Mouse (Mus musculus) gastrocnemius, postnatal 25 days (tissue): ENCODE data around the gene Fance. TPM values are rescaled to one million over a fixed set of nuclear protein-coding genes. Genes with fewer than 3 reads are reported as not detected.
"Not testable (repeated sequence)": the region's sequence is repeated elsewhere in the genome, so short reads cannot be mapped to it uniquely, and the experiment has no call there.

Experiments used
- DNase-seq: peaks from one replicate; pipeline ENCODE4 v3.0.0; 2022
- total RNA-seq, 2 experiments: library from RNA; stranded (reverse); gene quantifications; 1 replicate in 1 of 2; 2 replicates in 1 of 2; pipeline ENCODE4 v1.2.3; 2021

Fance gene
- total RNA-seq, 2 experiments from 2014 or later: 9.2 to 11.6 TPM

DNA sequence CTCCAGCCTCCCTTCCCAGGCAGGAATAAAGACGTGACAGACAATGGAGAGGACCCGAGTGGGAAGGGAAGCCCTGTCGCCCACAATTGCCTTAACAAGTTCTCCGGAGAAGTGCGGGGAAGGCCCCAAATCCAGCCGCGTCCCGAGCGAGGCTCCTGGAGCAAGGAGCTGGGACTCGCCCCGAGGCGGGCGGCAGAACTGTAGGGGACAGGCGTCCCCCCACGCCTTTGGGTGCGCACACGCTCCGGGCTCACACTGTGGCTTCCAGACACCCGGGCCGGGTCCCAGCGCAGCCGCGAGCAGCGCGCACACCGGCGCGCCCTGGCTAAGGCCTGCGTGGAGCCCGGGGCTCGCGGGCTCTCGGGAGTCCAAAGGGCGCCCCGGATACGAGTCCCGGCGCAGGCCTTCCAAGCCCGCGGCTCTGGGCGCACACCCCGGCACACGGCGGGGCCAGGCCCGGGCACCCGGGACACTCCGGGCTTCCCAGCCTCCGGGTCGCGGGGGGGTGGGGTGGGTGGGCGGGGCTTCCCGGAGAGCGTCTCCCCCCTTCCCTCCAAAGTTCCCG lies 36.7 kb downstream of the Fance start:
- peak; percentile 71 for DNase-seq

DNA sequence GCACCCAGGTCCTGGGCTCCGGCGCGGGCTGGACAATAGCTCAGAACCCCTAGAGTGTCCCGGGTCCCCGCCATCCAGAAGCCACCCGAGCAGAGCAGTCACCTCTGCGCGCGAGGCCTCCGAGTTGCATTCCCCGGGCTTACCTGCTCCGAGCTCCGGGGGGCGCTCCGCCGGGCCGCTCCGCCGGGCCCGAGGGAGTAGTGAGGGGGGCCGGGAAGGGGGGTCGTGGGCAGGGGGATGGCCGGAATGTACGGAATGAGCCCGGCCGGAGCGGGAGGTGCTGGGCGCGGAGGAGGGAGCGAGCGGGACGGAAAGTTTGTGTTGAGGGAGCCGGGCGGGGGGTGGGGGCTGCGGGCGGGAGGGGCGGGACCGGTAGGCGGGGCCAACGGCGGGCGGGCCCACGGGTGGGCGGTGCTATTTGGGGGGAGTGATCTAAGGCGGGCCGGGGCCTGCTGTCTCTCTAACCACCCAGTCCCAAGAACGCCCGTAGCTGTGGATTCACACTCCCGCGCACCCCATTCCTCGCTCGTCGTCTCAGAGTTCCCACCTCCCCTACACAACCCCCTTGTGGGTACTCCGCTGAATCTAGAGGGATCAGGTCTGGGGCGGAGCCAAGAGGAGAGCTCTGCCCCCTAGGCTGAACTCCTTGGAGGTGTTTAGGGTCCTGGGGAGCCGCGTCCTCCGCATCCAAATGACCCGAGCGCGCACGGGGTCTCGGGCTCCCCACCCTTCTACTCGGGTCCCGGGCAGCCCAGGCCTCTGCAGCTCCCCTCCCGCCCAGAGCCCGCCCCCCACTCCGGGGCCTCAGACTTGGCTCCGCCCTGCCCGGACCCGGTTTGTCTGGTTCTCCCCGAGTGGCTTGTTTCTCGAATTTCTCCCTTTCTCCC lies 37.4 kb downstream of the Fance start, which contains the start of gene Tead3:
Tead3 (minus strand) TSS at position 352 of the 887 bp plus-strand sequence.
- peak; percentile 87 for DNase-seq

DNA sequence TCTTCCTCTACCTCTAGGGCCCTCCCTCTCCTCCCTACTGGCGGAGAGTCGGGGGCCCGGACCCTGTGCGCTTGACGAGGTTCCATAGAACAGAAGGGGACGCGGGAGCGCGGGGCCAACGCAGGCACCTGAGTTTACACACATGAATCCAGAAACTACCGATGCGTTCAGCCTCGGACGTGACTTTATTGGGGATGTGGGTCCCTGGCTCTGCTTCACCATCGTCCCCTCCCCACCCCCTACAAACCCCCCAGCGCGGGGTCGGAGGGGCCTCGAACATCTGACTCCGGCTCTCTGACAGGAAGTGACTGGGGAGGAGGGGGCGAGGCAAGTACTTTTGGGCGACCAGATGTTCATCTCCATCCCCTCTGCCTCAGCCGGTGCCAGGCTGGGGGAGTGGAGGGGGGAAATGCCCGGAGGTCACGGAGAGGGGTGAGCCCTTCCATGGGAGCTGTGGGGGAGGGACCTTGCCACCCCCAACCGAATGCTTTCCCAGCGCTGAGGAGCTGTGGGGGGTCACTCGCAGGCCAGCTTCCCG lies 38.1 kb downstream of the Fance start:
- DNase-seq: no peak

DNA sequence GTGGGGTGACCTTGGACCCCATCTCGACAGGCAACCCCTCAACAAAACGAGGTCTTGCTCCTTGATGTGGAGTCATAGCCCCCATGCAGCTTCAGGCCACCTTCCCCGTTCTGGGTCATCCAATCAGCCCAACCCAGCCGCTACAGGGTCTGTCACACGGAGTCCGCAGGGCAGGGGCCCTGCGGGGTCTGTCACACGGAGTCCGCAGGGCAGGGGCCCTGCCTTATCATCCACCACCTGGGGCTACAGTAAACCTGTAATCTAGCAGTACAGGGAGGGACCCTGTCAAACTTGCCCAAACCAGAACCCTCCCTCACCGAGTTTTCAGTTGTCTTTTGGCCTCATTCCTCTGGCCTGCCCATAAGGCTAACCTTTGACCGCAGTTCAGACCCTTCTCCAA lies 38.7 kb downstream of the Fance start:
- no peak for DNase-seq

DNA sequence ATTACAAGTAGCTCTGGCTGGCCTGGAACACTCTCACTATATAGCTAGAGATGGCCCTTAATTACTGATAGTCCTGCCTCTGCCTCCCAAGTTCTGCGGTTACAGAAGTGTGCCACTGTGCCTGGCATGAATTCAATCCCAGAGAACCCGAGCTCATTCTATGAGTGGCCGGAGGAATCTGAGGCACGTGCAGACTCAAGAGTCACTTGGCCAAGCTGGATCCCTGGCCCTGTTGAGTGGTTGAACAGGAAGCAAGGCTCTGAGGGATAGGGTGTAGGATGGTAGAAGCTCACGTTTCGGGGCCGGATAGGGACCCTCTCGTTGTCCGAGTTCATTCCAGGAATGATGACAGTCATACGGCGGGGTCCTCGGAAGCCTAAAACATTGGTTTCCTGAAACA lies 42.6 kb downstream of the Fance start:
- no peak for DNase-seq

DNA sequence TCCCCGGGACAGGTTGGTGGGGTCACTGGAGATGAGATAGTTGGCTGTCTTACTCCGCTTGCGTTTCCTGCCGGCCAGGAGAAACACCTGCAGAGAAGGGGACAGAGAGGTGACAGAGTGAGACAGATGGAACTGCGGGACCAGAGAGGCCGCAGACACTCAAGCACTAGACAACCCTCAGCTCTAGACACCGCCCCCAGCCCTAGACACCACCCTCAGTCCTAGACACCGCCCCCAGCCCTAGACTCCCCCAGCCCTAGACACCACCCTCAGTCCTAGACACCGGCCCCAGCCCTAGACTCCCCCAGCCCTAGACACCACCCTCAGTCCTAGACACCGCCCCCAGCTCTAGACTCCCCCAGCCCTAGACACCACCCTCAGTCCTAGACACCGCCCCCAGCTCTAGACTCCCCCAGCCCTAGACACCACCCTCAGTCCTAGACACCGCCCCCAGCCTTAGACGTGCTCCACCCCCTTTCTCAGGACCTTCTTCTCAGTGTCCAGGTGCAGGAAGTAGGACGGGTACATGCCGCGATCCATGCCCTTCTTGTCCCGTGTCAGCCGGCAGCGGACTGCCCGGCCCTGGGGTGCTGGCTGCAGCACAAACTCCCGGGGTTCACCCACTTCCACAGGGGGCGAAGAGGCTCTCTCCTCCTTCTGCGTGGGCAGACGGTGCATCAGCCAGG lies 45.4 kb downstream of the Fance start:
- not testable (repeated sequence) for DNase-seq

DNA sequence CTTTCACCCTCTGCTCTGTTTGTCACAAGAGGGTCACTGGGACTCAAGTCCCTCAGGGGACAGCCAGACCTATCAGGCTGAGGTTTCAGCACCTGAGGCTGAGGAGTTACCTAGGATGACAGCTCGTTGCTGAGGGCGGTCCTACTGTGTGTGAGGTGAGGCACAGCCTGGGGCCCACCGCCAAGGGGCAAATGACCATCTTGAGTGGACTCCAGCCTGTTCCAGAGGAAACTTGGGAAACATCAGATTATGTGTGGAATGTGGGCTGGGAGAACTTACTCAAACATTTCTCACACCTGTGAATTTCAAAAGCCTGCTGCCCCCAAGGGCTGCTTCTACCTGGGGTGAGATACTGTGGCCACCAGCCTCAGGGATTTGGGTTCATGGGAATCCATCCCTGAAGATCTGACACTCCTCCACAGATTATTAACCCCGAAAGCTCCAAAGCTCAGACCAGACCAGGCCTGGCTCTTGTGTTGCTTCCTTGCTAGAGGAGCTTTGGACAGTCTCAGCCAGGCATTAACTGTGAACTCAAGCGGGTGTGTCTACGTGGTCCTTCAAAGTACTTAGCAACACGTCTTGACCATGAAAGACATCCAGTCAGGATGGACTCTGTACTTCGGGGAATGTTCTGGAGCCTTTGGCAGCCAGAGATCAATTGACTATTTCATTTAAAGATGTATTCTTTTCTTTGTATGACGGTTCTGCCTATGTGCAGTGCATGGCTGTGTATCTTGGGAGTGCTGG lies 47.4 kb downstream of the Fance start:
- no peak for DNase-seq

DNA sequence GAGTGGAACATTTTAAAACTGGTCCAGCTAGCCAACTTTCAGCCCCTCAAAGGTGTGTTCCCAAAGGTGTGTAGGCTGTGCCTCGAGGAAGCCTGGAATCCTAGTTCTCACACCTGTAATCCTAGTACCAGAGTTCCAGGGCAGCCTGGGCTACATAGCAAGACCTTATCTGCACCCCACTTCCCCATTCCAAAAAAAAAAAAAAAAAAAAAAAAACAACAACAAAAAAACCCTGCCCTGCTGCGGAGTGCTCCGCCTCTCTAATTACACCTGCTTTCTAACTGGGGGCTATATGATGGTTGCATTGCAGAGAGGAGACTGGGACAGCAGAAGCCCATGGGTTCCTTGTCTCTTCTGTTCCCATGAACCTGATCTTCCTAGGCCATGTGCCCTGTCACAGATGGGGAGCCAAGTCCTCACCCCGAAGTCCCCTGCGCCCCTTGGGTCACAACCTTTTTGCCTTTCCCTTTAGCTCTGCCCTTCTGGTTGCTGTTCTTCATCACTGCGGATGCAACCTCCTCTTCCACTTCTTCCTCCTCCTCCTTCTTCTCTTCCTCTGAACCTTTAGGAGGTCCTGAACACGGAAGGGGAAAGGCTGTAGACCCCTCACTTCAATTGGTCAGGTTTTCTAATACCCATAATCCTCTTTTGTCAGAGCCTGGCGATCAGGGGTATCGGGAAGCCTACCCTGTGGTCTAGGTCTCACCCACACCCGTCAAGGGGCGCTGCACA lies 48.8 kb downstream of the Fance start:
- no peak for DNase-seq

DNA sequence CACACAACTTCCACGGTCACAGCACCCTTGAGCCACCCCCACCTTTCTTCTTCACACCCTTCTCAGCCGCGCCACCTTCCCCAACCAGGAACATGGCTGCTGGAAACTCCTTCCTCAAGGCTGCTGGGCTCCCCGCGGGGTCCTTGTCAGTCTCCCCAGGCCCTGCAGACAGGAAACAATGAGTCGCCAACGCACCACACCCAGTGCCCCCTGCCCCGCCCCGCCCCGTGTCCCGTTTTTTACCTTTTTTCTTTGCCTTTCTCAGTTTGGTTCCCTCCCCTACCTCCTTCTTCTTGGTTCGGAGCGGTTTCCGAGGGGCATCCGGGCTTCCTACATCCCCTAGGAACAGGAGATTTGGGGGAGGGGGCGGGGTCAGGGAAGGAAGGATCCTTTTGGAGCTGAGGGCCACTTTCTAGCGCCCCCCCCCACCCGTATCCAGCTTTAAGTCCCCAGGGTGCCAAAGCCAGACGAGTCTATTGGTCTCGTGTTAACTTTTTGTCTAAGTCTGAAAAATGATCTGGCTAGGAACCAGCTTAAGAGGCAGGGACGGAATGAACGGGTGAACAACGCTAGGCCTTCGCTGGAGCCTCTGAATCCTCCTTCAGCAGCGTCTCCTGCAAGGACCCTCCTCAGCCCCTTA lies 49.5 kb downstream of the Fance start:
- no peak for DNase-seq

DNA sequence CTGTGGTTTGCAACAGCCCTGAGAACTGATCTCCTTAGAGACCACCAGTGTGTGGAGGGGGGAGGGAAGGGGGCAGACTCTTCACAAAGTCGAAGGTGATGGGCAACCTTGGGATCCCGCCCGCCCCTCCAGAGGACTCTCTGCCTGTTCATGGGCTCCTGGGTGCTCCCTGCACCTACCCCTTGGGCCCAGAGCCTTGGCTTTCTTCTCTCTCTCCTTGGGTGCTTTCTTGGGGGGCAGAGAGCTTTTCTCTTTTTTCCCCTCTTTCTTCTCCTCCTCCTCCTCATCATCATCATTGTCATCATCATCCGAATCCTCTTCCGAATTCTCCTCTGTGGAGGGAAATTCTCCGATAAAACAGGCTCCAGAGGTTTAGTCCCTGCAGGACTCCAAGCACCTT lies 50.2 kb downstream of the Fance start:
- DNase-seq: no peak

DNA sequence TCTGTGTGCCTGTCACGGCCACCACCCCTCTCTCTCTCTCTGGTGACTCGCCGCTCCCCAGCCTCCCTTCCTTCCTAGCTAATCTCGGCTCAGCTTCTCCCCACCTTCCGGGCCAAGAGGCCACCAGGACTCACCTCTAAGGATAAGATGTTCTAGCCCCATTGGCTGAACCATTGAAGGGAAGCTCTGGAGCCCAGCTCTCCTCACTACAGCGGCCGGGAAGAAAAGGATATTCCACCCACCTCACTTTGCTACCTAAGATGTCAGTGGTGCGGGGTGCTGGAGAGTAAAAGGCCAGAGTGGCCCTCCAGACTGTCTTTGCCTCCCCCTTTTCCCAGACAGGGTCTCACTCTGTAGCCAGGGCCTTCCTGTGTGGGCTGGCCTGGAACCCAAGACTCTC lies 51.8 kb downstream of the Fance start, which contains the start of gene Tulp1:
Tulp1 (minus strand) TSS at position 101 of the 400 bp plus-strand sequence.
- DNase-seq: no peak

DNA sequence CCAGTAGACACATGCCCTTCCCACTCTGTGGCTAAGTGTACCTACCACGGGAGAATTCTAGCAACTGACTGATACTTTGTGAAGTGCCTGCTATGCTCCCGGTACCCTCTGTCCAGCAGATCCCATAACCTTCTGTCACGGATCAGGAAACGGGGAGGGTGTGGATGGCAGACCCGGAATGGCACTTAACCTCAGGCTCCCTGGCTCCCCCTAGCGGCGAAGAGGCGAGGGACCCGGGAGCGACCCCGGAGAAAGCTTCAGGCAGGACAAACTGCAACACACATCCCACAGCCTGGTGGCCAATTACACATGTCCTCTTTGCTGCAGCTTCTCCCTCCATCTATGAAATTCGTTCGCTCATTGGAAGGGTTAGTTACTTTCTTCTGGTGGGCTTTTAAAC lies 55.1 kb downstream of the Fance start:
- DNase-seq: peak; percentile 65

DNA sequence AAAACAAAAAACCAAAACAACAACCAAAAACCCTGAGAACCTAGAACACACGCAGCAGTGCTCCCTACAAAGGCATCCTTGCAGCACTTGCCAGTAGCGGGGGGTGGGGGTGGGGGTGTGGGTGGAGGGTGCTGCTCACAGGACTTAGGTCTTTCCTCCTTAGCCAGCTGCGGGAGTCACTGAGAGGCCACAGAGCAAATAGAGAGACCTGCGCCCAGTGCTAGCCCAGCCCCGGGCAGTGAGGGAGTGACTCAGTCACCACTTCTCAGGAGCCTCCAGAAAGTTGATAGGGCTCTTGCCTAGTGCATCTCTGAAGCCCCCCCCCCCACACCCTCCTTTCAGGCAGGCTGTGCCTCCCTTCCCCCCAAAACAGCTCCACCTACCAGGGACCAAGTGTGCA lies 55.7 kb downstream of the Fance start:
- DNase-seq: no peak

DNA sequence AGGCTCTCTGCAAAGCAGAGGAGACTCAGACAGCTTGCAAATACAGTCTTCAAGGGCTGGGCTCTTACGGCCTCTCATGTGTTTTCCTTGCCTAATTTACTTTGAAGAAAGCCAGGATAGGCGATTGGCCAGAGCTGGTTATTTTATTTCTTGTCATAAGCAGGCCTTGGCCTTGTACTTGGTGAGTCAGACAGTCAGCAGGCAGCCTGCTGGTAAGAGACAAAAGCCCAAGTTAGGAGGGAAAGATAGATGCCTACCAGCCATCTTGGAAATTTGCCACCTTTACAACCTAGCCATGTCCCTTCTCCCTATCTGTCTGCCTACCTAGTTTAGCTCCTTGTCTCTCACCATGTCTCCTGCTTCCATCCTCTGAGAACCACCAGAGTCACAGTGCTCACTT lies 58.0 kb downstream of the Fance start:
- no peak for DNase-seq

DNA sequence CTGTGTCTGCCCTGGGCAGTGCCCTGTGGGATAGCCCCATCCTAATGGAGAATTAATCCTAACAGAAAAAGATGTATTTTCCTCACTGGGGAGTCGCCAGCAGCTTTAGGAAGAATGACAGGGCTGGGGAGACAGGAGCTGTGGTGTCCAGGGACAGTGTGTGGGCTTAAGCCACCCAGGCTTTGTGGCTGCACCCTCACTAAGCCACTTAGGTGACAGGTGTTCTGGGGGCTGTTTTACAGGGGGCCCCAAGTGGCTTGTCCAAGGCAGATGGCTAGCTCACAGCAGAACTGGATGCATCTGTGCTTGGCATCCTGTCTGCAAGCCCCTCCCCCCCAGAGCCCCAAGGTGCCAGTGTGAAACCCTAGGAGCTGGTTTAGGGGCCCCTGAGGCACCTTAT lies 58.6 kb downstream of the Fance start:
- no peak for DNase-seq

DNA sequence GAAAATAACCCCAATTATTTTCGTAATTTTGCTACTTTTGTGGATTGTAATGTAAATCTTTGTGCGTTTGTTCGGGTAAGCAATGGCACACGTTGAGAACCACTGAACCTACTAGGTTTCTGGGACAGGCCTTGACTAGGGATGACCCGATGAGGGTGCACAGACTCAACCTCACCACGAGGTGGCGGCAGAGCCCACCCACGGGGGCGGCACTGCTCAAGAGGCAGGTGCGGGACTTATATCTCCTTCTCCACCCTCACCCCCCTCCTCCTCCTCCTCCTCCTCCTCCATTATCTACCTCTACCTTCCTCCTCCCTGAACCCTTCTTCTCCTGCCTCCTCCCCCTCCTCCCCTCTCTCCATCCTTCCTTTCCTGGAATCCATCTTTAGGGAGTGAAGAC lies 60.5 kb downstream of the Fance start:
- DNase-seq: peak; percentile 50

DNA sequence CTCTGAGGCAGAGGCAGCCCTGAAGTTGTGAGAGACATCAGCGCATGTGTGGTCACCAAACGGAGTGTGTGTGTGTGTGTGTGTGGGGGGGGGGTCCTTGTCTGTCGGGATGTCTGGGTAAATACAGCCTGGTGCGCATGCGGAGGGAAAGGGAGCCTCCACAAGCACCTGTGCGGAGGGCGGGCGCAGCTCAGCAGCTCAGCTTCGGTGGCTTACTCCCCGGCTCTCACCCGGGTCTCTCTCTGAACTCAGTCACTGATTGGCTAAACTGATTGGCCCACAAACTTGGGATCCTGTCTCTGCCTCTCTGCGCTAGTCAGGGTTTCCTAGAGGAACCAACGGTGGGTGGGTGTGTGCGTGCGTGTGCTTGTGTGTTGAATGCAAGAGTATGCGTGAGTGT lies 61.2 kb downstream of the Fance start:
- no peak for DNase-seq

DNA sequence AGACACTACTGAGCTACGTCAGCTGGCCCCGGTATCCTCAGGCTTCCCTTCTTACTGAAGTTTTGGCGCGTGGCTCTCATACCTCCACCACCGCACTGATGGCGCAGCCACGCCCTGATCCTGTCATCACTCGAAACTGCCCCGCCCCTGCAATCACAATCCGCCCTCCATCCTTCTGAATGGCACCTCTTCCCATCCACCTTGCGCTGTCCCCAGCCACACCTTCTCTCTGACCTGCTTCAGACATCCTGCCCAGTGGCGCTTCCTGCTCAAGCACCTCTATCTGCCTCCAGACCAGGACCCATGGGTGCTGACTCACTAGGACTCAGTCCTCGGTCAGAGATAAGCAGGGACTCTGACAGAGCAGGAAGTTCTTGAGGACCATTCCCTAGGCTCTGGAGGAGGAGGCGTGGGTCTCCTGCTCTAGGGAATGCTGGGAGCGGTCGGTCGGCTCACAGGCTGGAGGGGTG lies 62.3 kb downstream of the Fance start:
- no peak for DNase-seq
